Mouse (Mus musculus) embryo, embryonic 10 days (tissue): ENCODE results near the gene Abcc6.
"Not testable (repeated sequence)": the region's sequence is repeated elsewhere in the genome, so short reads cannot be mapped to it uniquely, and the experiment has no call there.

Source experiments
- DNase-seq: peaks from one replicate; pipeline ENCODE4 v3.0.0-alpha.2; 2015; ENCODE audit warnings: low spot score

Abcc6 gene

GRCm38 (mm10) chr7:46028681-46029080 lies 1.4 kb downstream of the Abcc6 start:
- no peak for DNase-seq

DNA sequence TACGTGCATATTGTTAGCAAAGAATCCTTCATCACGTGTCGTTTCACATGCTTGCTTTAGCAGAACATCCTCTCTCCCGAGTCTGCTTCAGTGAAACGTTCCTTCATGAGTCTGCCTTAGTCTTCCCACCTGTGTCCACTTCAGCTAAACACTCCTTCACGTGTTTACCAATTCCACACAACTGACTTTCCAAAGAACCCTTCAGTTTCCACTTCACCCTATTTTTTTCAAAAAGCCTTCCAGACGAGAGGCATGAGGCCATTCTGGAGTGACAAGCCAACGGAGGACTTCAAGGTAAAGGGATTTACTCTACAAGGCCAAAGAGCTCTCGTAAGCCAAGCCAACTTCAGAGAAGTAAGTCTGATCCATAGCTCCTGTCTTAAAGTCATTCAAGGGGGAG lies 4.7 kb downstream of the Abcc6 start:
- DNase-seq, result no peak

DNA sequence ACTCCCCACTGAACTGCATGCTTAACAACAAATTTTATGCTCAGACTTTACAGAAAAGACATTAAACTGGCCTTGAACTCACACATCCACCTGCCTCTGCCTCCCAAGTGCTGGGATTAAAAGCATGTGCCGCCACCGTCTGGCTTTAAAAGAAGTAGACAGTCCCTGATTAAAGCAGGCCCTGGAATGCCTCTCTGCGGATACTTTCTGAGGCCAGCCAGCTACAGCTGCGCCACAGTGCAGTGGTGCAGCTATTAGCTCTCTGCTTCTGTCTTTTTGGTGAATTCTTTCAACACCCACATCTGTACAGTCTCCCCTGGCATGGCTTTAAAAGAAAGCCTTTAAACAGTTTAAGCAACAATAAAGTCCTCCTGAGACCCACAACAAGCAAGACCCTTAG lies 8.2 kb downstream of the Abcc6 start:
- DNase-seq, result no peak

- no peak for DNase-seq
These were observed 10.5 kb downstream of the Abcc6 start for GRCm38 (mm10) chr7:46019594-46019993.

DNA sequence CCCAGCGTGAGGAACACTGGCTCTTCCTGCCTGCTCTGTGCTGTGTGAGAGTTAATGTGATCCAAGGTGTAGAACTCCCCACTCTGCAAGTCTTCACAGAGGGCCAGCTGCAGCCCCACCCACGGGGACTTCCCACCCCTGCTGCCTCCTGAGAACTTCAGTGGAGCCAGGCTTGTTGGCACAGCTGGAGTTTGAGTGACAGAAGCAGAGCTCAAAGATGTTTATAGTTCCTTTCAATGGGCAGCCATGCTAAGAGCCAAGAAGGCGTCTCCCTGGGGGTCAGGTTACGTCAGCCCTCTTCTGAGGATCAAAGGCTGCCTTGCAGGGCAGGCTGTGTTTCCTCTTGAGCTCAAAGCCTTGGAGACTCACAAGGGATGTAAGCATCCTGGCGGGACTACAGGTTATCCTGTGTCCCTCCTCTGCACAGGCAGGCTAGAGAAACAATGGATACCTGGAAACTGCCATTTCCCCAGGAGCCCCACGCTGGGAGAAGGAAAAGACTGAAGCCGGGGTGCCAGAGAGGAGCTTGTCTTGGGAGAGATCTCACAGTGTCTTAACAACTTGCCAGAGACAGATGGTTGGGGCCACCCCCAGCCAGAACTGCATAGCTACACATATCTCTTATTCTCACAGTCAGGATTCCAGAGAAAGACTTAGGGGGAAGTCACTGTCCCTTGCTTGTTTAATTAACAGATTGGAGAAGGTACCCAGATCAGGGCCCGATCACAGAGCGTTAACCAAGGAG lies 16.7 kb downstream of the Abcc6 start:
- peak; percentile 86 for DNase-seq

DNA sequence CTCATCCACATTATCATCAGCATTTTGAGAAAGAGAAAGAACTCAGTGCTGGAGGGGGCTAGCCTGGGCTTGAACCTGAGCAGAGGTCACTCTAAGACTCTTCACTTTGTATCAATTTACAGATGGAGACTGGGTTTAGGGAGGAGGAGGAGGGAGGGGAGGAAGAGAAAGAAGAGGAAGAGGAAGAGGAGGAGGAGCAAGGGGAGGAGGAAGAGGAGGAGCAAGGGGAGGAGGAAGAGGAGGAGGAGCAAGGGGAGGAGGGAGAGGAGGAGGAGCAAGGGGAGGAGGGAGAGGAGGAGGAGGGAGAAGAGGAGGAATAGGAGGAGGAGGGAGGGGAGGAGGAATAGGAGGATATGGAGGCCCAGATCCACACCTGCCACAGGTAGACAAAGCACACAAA lies 18.0 kb downstream of the Abcc6 start:
- DNase-seq, result no peak

GRCm38 (mm10) chr7:46009578-46009977 lies 20.5 kb downstream of the Abcc6 start:
- DNase-seq, result peak; percentile 82

- DNase-seq, result no peak
These were observed 27.4 kb downstream of the Abcc6 start for GRCm38 (mm10) chr7:46002748-46003147.

- DNase-seq, result no peak
These were observed 29.5 kb downstream of the Abcc6 start for GRCm38 (mm10) chr7:46000577-46000976.

- DNase-seq, result no peak
These were observed 37.6 kb downstream of the Abcc6 start for GRCm38 (mm10) chr7:45992470-45992869.

DNA sequence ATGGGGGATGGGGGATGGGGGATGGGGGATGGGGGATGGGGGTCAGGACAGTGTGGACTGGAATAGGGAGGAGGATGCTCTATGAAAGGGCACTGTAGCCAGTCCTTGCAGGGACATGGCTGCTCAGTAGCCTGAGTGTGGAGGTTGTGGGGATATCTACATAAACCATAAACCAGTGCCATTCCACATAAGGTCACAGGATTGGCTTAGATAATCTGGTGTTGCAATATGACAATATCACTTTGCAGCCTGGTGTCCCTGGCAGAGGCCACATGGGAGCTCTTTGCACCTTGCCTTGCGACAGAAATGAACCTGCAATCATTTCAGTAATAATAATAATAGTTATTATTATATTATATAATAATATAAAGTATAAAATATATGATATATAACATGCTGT lies 41.8 kb downstream of the Abcc6 start:
- DNase-seq, result no peak

GRCm38 (mm10) chr7:45986893-45987292 lies 43.2 kb downstream of the Abcc6 start:
- no peak for DNase-seq

GRCm38 (mm10) chr7:45981612-45982011 lies 48.5 kb downstream of the Abcc6 start:
- DNase-seq, result no peak

- DNase-seq, result no peak
These were observed 55.6 kb downstream of the Abcc6 start for GRCm38 (mm10) chr7:45974512-45974911.

DNA sequence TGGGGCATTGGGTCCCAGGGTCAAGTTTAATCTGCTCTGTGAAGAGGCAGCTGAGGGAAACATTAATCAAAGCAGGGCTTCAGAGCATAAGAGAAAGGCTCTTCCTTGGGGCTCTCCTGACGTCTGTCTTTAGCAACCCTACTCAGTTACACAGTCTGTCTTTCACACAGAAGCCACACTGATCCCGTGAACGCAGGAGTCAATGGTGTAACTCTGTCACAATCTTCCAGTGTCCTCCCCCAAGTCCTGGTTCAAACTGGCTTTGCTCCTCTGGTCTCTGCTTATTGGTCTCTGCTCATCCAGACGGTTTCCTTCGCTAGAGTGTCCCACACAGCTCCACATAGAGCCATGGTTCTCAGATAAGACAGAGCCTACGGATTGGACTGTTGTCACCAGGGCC lies 56.0 kb downstream of the Abcc6 start:
- DNase-seq, result no peak

DNA sequence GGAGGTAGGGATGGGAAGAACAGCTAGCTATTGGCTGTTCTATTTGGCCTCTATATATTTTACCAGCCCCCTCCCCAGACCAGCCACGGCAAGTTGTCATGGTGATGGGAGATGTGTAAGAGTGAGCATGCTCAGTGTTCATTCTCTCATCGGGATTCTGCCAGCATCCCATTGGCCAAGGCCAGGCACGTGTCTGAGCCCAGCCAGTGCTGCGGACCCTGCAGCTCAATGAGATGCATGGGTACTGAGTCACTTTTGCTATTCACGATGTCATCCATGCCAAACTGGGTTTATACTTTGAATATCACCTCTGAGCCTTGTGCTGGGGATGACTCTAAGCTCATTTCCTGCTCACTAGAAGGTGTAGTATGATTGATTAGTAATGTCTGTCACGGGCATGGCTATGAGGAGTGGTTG lies 56.8 kb downstream of the Abcc6 start:
- no peak for DNase-seq

DNA sequence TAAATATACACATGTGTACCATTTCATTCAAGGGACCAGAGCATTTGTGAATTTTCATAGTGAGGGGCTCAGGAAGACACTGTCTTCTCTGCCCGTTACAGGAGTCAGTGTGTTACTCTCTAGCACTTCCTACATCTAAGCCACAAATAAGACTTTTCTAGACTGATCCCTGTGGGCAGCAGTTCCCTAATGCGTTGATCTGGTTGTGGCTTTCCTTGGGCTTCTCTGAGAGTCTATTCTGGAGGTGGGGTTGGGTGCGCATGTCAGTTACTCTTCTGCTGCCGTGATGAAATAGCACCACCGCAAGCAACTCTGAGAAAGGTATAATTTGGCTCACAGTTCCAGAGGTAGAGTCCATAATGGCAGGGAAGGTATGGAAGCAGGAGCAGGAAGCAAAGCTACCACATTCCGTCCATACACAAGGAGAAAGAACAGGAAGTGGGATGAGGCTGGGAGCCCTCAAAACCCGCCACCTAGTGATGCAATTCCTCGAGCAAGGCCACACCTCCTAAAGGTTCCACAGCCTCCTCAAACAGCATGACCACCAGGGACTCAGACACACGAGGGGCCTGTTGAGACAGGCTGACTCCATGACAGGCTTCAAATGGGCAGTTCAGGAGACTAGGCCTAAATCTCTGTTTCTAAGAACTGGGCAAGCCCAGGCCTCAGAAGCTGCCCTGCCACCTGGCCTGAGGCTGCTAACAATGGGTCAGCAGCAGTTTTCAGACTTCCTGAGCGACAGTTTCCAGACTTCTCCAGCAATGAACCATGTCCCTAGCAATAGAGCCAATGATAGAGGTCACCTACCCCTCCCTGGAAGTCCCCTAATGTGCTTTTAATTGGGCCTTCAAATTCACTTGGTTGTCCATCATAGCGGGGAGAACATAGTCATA lies 58.0 kb downstream of the Abcc6 start:
- no peak for DNase-seq

- DNase-seq, result no peak
These were observed 73.5 kb downstream of the Abcc6 start for GRCm38 (mm10) chr7:45956611-45957010.

DNA sequence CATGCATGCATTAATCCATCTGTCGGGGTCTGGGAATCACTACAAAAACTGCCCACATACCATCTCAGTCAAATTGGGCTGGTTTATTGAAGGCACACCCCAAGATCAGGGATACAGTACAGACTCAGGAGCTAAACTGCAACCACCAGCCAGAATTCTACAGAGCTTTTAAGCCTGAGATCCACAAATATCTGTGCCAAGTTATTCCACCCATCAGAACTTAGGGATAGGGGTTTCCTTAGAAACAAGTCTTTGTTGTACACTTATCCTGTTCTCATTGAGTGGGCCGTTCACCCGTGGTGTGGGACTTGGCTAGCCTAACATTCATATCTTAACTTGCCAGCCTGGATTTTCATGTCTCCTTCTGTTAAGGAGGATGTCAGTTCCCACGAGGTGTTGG lies 81.0 kb downstream of the Abcc6 start:
- DNase-seq, result no peak

DNA sequence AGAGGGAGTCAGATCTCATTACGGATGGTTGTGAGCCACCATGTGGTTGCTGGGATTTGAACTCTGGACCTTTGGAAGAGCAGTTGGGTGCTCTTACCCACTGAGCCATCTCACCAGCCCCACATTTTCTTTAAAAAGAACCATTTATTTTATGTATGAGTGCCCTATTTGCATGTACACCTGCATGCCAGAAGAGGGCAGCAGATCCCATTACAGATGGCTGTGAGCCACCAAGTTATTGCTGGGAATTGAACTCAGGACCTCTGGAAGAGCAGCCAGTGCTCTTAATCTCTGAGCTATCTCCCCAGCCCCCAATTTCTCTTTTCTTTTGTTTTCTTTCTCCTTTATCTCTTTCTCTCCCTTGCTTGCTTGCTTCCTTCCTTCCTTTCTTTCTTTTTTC lies 86.8 kb downstream of the Abcc6 start:
- not testable (repeated sequence) for DNase-seq

GRCm38 (mm10) chr7:45941986-45942385 lies 88.1 kb downstream of the Abcc6 start:
- DNase-seq, result no peak

DNA sequence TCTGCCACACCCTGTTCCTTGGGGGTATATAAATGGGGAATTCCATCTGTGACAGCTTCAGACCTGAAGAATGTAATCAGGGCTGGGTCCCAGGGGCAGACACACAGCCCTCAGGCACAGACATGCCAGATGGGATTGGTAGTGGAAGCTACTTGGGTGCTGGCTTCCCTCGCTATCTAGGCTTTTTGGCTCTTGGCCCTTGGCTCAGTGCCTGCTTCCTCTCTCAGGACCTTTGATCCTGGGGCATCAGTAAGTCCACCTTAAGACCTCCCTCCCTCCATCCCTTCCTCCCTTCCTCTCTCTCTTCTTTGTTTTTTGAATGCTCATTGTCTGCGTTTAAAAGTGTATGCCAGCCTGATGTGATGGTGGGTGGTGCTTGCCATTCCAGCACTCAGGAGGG lies 90.3 kb downstream of the Abcc6 start:
- no peak for DNase-seq

GRCm38 (mm10) chr7:45935114-45935513 lies 95.0 kb downstream of the Abcc6 start:
- peak; percentile 87 for DNase-seq
